ENCODE assay signal across 12 mouse cellular contexts in the genomic region with DNA sequence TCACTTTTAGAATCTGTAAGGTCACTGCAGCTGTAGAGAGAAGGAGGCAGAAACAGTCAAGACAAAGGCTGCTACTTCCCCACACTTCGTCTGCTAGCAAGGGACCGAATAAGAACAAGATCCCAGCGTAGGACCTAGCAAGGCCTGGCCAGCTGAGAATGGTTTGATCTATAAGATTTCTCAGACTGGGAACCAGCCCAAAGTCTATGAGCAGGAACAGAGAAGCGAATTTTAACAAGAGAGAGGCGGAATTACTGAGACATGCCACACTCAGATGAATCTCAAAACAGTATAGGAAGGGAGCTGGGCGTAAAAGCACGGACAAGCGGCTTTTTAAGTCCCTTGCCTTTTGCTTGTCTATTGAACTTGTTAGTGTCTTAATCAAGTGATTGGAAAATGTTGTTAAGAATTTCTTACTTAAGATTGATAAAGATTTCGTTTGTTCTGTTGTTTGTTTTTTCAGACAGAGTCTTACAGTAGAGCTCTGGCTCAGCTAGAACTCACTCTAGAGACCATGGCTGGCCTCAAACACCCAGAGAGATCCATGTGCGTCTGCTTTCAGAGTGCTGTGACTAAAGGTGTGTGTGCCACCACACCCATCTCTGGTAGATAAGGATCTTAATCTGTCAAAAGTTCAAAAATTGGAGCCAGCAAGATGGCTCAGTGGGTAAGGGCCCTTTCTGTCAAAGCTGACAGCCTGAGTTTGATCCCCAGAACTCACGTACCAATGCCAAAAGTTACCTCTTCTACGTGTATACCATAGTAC. TPM values are rescaled to one million over a fixed set of nuclear protein-coding genes. Genes with fewer than 3 reads are reported as not detected.
DNase-seq lines count a peak whose midpoint lies in the region; ATAC-seq and TF ChIP-seq lines count a peak whose summit lies in the region.
"Had no signal": no experiment of that assay in that cellular context is flagged by ENCODE, and none has a peak within 500 bp of the region (broad histone marks: within the 10 kb centered on the region; RNA-seq: fewer than 3 reads in every experiment).

No protein-coding gene starts in this region.

- no peak for ATAC-seq in hindbrain, embryonic 13.5 days (ENCODE audit: low FRiP score)
- ATAC-seq in hindbrain, embryonic 14.5 days (ENCODE audit: low FRiP score): no peak
- ATAC-seq in megakaryocyte progenitor cell, adult 5-6 weeks (replicated peaks; ENCODE audit: poor library complexity): no peak
- ATAC-seq: Patski had no signal

- 86% methylated on average over 12 of the region's 12 CpGs for WGBS in hindbrain, embryonic 13.5 days
- WGBS in hindbrain, embryonic 14.5 days: 79% methylated on average over 12 of the region's 12 CpGs
- 70% methylated on average over 12 of the region's 12 CpGs for WGBS in thymus, adult 2 months

- H3K27ac ChIP-seq in hindbrain, embryonic 13.5 days: 0 out of 2 replicates have a peak overlapping the region, but pooled peaks have one; percentile 52
- H3K27ac ChIP-seq in hindbrain, embryonic 14.5 days: no peak overlapping the region
- peak overlapping the region; percentile 70 for H3K27ac ChIP-seq in thymus, adult 2 months (ENCODE audit: control insufficient read depth, insufficient read depth, low read length)
- H3K27ac ChIP-seq: liver, embryonic 15.5 days had no signal

- H3K9ac ChIP-seq in hindbrain, embryonic 13.5 days: no peak overlapping the region
- H3K9ac ChIP-seq in hindbrain, embryonic 14.5 days: no peak overlapping the region
- H3K9ac ChIP-seq: liver, embryonic 15.5 days had no signal

- no peak for TF ChIP-seq CTCF in thymus, adult 2 months (IDR thresholded peaks at IDR 0.05; ENCODE audit: borderline replicate concordance, control insufficient read depth, extremely low read depth, insufficient read depth, low read length, poor library complexity)

- no peak overlapping the region for H3K4me2 ChIP-seq in hindbrain, embryonic 13.5 days
- no peak overlapping the region for H3K4me2 ChIP-seq in hindbrain, embryonic 14.5 days (replicated peaks)
- H3K4me2 ChIP-seq: liver, embryonic 15.5 days had no signal

- 0 out of 2 replicates have a peak, but pooled peaks cover 5% of the 10 kb centered on the region for H3K27me3 ChIP-seq in hindbrain, embryonic 13.5 days
- no peaks in the 10 kb centered on the region for H3K27me3 ChIP-seq in hindbrain, embryonic 14.5 days (ENCODE audit: control insufficient read depth, insufficient read depth, low read length)
- no peaks in the 10 kb centered on the region for H3K27me3 ChIP-seq in thymus, adult 2 months (ENCODE audit: control insufficient read depth, insufficient read depth, low read length)
- H3K27me3 ChIP-seq: liver, embryonic 15.5 days; Patski had no signal

- H3K4me1 ChIP-seq in hindbrain, embryonic 13.5 days (replicated peaks): no peaks in the 10 kb centered on the region
- H3K4me1 ChIP-seq in hindbrain, embryonic 14.5 days (replicated peaks; ENCODE audit: control insufficient read depth, insufficient read depth, low read length): no peaks in the 10 kb centered on the region
- H3K4me1 ChIP-seq in thymus, adult 2 months (replicated peaks; ENCODE audit: control insufficient read depth, insufficient read depth, low read length): peaks cover 55% of the 10 kb centered on the region

- no peak for DNase-seq in hindbrain, embryonic 14.5 days (ENCODE audit: low spot score)
- DNase-seq in thymus, adult 2 months: no peak
- DNase-seq in thymus, adult 18-20 months: no peak
- DNase-seq in induced T-regulatory cell, adult 2 months (ENCODE audit: low read depth): peak; percentile 44
- DNase-seq in right cerebral cortex, postnatal 4 days: no peak
- DNase-seq in kidney, postnatal 25 days: no peak
- DNase-seq: adrenal gland, postnatal 10 days; heart, postnatal 10 days had no signal

- H3K9me3 ChIP-seq in hindbrain, embryonic 13.5 days: no peaks in the 10 kb centered on the region
- no peaks in the 10 kb centered on the region for H3K9me3 ChIP-seq in hindbrain, embryonic 14.5 days (ENCODE audit: control insufficient read depth, low read length)
- H3K9me3 ChIP-seq: liver, embryonic 15.5 days had no signal

- no peaks in the 10 kb centered on the region for H3K36me3 ChIP-seq in hindbrain, embryonic 13.5 days
- H3K36me3 ChIP-seq in hindbrain, embryonic 14.5 days (replicated peaks; ENCODE audit: control insufficient read depth, insufficient read depth): no peaks in the 10 kb centered on the region
- H3K36me3 ChIP-seq in thymus, adult 2 months (ENCODE audit: control insufficient read depth, insufficient read depth, low read length): no peaks in the 10 kb centered on the region
- H3K36me3 ChIP-seq: liver, embryonic 15.5 days had no signal

- TF ChIP-seq POLR2A in thymus, adult 2 months (IDR thresholded peaks at IDR 0.05; ENCODE audit: control insufficient read depth, extremely low read depth, insufficient read depth, low read length, poor library complexity): no peak

- H3K4me3 ChIP-seq in hindbrain, embryonic 13.5 days: no peak overlapping the region
- no peak overlapping the region for H3K4me3 ChIP-seq in hindbrain, embryonic 14.5 days (replicated peaks; ENCODE audit: low read length)
- no peak overlapping the region for H3K4me3 ChIP-seq in thymus, adult 2 months (ENCODE audit: control insufficient read depth, insufficient read depth, low read length)
- H3K4me3 ChIP-seq: liver, embryonic 15.5 days had no signal

RNA-seq across cellular contexts. Expression of a gene that starts 13.0 kb away (rescaled TPM):
- polyA plus RNA-seq in hindbrain, embryonic 13.5 days (2015; fragmentation: Nextera tagmentation; extraction: Ambion mirVana): 29.4 and 38.8 TPM in 2 replicates
- 36.4 and 40.4 TPM in 2 replicates for polyA plus RNA-seq in hindbrain, embryonic 14.5 days (2014; fragmentation: Nextera tagmentation; extraction: Ambion mirVana)
- 880 and 889 TPM in 2 replicates for polyA plus RNA-seq in thymus, adult 2 months (2012; rRNA removed)
- 183 and 199 TPM in 2 replicates for total RNA-seq in megakaryocyte progenitor cell, adult 5-6 weeks (2015)
- 212 and 243 TPM in 2 replicates for total RNA-seq in megakaryocyte progenitor cell, adult 5-6 weeks (2017)

Comparison
In these comparisons a context has a peak if more than half of its experiments do, and no peak if none do; other contexts are left out.
1. RNA of a gene that starts 13.0 kb away (polyA plus RNA-seq): 880 to 889 TPM in thymus, adult 2 months; 36.4 to 40.4 TPM in hindbrain, embryonic 14.5 days and 29.4 to 38.8 TPM in hindbrain, embryonic 13.5 days; every median in the first group is over 10 times any median in the second.